Mouse (Mus musculus) neutrophil, adult 5-6 weeks (primary cell): ENCODE measurements around the gene Hoxb2. TPM values are rescaled to one million over a fixed set of nuclear protein-coding genes. Genes with fewer than 3 reads are reported as not detected.

Source experiments
- ATAC-seq: fragments of 151-379, 151-347 bp; 2 replicates; pipeline ENCODE4 v1.8.0; 2017; ENCODE audit warnings: mild to moderate bottlenecking, moderate TSS enrichment; ENCODE audit not compliant: insufficient number of reproducible peaks, poor library complexity, low FRiP score, severe bottlenecking; ENCODE audit errors: extremely low read depth
- total RNA-seq: library from RNA; stranded (forward); fragments of 200-1000 nt; gene quantifications from 2 replicates; pipeline ENCODE4 v1.2.3, GENCODE M21; 2017

The Hoxb2 gene
- total RNA-seq, 1 experiment from 2014 or later, result not detected

DNA sequence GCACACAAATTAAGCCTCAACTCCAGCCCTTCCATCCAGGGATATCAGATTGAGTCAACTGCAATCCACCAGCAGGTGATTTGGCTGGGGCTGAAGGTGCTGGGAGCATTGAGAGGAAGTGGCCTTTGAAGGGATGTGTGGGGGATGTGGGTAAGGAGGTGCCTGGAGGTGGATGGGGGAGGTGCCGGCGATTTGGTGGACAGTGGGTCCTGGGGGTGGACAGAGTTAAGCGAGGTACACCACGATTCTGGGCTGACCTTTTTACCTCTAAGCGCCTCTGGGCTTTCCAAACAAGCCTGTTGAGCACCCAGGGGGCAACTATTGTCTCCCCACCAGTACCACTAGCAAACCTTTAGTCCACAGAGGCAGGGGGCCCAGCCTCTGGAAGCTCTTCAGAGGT is 18.4 kb downstream of the Hoxb2 start:
- no peak for ATAC-seq

DNA sequence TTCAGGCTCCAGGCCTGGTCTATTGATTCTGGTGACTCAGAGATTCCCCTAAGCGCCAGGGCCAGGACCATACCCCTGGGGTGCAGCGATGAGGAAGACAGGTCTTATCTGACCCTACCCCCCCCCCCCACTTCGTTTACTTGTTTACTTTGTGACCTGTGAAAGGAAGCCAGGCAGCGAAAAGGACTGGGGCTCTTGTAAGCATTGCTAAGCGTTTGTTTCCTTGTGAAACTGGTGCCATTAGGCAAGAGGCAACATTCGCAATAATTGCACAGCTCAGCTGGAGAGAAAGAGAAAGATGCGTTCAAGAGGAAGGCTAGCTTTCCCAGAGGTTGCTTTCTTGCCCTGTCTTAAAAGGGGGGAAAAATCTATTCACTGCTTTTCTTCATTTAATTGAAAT is 18.8 kb downstream of the Hoxb2 start:
- ATAC-seq, result no peak

DNA sequence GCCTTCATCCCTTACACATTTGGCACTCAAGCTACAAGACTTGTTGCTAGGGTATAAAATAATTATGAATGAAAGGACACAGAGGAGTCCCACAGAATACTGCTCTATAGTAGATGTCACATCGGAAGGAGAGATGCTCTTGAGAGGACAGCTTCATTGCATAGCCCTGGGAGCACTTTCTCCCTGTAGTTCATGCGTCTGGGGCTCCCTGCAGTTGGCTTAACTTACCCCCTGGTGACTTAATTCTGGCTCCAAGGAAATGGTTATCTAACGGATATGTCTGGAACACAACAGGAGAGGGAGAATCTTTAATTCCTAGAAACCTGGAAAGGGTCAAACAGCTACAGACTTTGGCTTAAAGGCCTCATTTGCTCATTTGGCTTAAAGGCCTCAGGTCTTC is 21.4 kb downstream of the Hoxb2 start:
- ATAC-seq, result no peak

DNA sequence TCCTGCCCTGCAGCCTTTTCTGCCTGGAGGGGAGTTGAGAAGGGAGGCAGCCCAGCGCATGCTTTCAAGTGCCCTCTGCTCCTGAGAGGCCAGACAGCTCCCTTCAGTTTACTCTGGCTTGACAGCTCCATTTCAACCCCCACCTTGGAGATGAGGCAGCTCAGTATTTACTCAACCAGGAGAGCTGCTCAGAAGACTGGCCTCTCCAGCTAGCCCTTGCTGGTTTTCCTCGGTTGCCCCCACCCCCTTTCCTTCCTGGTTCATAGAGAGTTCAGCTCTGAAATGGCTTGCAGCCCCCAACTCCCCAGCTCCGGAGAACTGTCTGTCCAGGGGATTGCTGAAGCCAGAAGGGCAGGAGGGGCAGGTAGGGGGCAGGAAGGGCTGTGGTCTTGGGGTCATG is 22.2 kb downstream of the Hoxb2 start:
- ATAC-seq, result no peak

DNA sequence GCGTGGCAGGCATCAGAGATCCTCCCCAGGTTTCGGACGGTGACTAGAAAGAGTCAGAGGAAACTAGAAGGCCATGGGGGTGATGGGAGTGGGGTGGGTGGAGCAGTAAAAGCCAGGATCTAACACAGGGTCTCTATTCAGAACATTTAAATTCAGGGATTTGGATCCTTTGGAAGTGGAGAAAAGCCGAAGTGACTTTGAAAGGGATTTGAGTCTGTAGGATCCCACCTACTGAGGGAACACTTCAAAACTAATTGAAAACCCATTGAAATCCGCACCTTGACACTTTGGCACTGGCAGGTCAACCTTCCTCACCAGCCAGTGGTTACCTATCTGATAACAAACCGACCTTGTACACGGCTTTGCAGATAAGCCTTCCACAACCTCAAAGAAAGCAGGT is 24.5 kb downstream of the Hoxb2 start:
- no peak for ATAC-seq

DNA sequence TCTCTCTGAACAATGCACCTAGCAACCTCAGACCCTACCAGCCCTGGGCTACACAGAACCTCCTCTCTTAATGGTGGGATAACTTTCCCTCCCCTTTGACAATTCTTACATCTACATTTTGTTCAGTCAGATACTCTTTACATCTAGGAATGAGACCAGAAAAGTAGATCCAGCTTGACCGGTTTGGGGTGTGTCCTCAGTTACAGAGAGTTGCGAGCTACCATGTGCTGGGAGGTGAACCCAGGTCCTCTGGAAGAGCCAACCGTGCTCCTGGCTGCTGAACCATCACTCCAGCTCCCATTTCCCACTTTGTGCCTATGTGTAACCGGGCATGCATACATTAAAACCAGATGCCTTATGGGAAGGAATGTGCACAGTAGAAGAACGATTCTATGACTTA is 33.1 kb downstream of the Hoxb2 start:
- no peak for ATAC-seq

DNA sequence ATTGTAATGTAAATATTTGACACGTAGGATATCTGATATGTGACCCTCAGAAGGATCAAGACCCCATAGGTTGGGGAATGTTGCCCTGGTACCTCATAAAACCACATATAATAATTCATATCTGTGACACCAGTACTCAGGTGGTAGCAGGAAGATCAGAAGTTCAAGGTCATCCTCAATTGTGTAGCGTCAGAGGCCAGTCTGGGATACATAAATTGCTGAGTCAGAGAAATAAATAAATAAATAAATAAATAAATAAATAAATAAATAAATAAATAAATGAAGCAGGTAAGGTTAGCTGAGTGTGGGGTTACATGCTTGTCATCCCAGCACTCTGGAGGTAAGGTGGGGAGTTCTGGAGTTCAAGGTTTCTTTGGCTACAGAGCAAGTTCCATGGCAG is 37.3 kb downstream of the Hoxb2 start:
- no peak for ATAC-seq

DNA sequence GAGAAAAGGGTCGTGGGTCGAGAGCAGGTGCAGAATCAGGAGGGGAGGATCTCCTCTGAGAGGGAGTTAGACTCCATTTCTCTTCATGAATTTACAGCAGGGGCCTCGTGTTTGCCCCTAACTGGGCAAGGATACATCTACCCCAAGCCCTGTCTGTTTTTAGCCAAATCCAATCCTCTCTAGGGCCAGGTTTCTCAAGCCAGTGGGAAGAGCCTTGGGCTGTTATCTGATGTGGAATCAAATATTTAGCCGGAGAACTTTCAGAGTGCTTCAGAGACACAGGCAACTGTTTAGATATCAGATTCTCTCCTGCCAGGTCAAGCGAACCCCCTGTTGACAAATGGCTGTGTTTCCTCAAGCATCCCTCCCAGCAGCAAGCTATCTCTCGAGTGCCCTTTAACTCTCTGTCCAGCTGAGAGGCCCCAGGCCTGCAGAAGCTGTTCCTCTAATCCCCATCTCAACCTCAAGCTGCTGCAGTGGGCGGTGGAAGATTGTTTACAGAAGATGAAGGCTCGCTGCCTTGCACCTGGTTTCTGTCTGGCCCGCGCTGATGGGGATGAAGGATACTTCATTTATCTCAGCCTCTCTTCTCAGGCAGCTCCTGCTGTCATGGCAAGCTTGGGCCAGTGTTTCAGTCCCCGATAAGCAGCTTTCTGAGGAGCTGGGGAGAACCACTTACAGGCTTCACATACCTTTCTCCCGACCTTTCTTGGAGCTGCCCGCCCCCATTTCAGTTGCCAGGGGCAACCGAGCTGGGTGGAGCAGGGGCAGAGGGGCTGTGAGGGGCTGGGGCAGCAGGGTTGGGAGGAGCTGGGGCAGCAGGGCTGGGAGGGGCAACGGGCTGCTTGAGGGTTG is 46.7 kb downstream of the Hoxb2 start:
- no peak for ATAC-seq

DNA sequence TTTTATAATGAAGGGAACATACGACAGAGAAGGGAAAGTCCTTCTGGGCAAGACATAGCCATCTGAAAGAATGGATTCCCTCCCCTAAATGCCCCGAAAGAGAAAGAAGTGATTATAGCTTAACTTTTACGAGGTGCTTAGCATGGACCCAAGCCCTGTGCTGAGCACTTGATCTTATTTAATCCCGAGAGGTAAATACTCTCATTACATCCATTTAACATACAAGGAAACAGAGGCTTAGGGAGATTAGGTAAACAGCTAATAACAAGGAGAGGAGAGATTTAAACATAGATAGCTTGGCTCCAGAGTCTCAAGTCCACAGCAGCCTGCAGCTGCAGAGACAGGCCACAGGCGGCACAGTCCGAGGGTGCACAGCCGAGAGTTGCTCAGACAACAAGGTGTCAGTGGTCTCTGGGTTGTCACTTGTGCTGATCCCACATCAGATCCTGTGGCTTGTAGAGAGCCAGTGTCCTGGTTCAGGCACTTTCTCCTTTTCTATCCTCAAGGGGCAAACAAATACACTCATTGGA is 47.5 kb downstream of the Hoxb2 start:
- no peak for ATAC-seq

DNA sequence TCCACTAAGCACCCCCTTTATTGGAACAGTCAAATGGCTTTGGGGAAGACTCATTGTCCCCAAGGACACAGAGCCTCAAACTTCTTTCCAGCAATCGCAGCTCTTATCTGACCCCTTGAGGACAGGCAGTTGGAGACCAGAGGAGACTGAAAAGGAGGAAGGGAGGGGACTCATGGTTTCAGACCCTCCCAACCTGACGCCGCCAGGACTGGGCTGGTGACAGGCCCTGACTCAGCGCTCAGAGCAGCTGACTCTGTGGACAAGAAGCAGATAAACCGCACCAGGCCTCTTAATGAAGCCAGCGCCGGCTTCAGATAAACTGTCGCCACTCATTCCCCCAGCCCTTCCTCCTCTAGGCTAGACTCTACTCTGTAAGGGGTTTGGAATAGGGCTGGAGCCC is 49.6 kb downstream of the Hoxb2 start:
- ATAC-seq, result no peak

Other genes with a start within 250 kb of the Hoxb2 start
- gene Calcoco2, start 238.6 kb upstream of the Hoxb2 start, total RNA-seq, result not detected in 2 replicates
- gene Ttll6, start 216.7 kb upstream of the Hoxb2 start, total RNA-seq, result not detected in 2 replicates
- gene Hoxb13, start 156.2 kb upstream of the Hoxb2 start, total RNA-seq, result not detected in 2 replicates
- gene Hoxb9, start 79.1 kb upstream of the Hoxb2 start, total RNA-seq, result not detected in 2 replicates
- not detected in 2 replicates for gene Hoxb8, start 68.6 kb upstream of the Hoxb2 start, total RNA-seq
- gene Hoxb7, start 63.9 kb upstream of the Hoxb2 start, total RNA-seq, result not detected in 2 replicates
- gene Hoxb6, start 58.0 kb upstream of the Hoxb2 start, total RNA-seq, result not detected in 2 replicates
- gene Hoxb5, start 47.2 kb upstream of the Hoxb2 start, total RNA-seq, result 0.25 TPM in 1 of 2 replicates, not detected in the other
- 2.0 and 4.2 TPM in 2 replicates for gene Hoxb4, start 32.3 kb upstream of the Hoxb2 start, total RNA-seq
- 0.70 and 0.86 TPM in 2 replicates for gene Hoxb3, start 27.2 kb upstream of the Hoxb2 start, total RNA-seq
- gene Hoxb1, start 15.2 kb downstream of the Hoxb2 start, total RNA-seq, result not detected in 2 replicates
- gene Skap1, start 114.1 kb downstream of the Hoxb2 start, total RNA-seq, result 29.5 and 33.1 TPM in 2 replicates